Mouse (Mus musculus) CH12.LX (cell line): Measurements from ENCODE around the gene Msh2.

Experiments
- BHLHE40 ChIP-seq: IDR thresholded peaks from 2 replicates; pipeline ENCODE4 v1.6.1; 2011; ENCODE audit warnings: mild to moderate bottlenecking, low read depth, low read length, improper control_type of control experiment
- CTCF ChIP-seq, 2 experiments: IDR thresholded peaks in 1 of 2; conservative IDR thresholded peaks in 1 of 2; 2 replicates each; pipeline ENCODE4 v1.5.1; 2011 to 2012; ENCODE audit warnings: low read depth in 2 of 2, low read length in 2 of 2, improper control_type of control experiment in 1 of 2, inconsistent platforms in 1 of 2, mild to moderate bottlenecking in 1 of 2, moderate library complexity in 1 of 2
- HCFC1 ChIP-seq: IDR thresholded peaks from 2 replicates; pipeline ENCODE4 v1.6.1; 2012; ENCODE audit warnings: low read depth, mild to moderate bottlenecking, inconsistent platforms, low read length, improper control_type of control experiment
- KAT2A ChIP-seq: IDR thresholded peaks from 2 replicates; pipeline ENCODE4 v1.6.1; 2012; ENCODE audit warnings: low read length, improper control_type of control experiment, inconsistent platforms; ENCODE audit not compliant: insufficient replicate concordance
- MAZ ChIP-seq: IDR thresholded peaks from 2 replicates; pipeline ENCODE4 v1.6.1; 2012; ENCODE audit warnings: low read depth, mild to moderate bottlenecking, inconsistent platforms, low read length, improper control_type of control experiment, moderate library complexity
- NELFE ChIP-seq: IDR thresholded peaks from 2 replicates; pipeline ENCODE4 v1.6.1; 2011; ENCODE audit warnings: low read depth, low read length, improper control_type of control experiment
- POLR2A ChIP-seq: IDR thresholded peaks from 2 replicates; pipeline ENCODE4 v1.6.1; 2011; ENCODE audit warnings: low read depth, mild to moderate bottlenecking, improper control_type of control experiment, low read length
- SIN3A ChIP-seq: IDR thresholded peaks from 2 replicates; pipeline ENCODE4 v1.6.1; 2012; ENCODE audit warnings: low read length, improper control_type of control experiment, inconsistent platforms
- TCF12 ChIP-seq: IDR thresholded peaks from 2 replicates; pipeline ENCODE4 v1.6.1; 2014; ENCODE audit warnings: low read depth, mild to moderate bottlenecking, inconsistent platforms, low read length, improper control_type of control experiment
- USF2 ChIP-seq: conservative IDR thresholded peaks from 2 replicates; pipeline ENCODE4 v1.6.1; 2011; ENCODE audit warnings: low read depth, low read length, improper control_type of control experiment

- TF ChIP-seq KAT2A (no peak), CTCF (conservative IDR thresholded peaks at IDR 0.05 in 1 of 2, IDR thresholded peaks at IDR 0.05 in 1 of 2; ENCODE audit: low read depth in 2 of 2, low read length in 2 of 2) (peak; percentile 34 to 80; a peak in 2 of 4 replicates), BHLHE40 (no peak), POLR2A (no peak), NELFE (no peak), HCFC1 (no peak), MAZ (no peak), USF2 (no peak), TCF12 (no peak), SIN3A (no peak)
These were observed 19.8 kb downstream of the Msh2 start for GRCm38 (mm10) chr17:87691958-87692357.
